Mouse (Mus musculus) embryonic facial prominence, embryonic 14.5 days (tissue): ENCODE measurements around the gene Keg1. TPM values are rescaled to one million over a fixed set of nuclear protein-coding genes. Genes with fewer than 3 reads are reported as not detected.

Source experiments
- polyA plus RNA-seq: library from polyadenylated mRNA; unstranded; fragments of >200 nt; fragmentation: Nextera tagmentation; extraction: Ambion mirVana; gene quantifications from 2 replicates; pipeline ENCODE4 v1.2.1, GENCODE M21; 2014

Gene Keg1
- polyA plus RNA-seq, 1 experiment from 2014 or later, result not detected

Other genes starting within 250 kb of the Keg1 start
- gene Mpeg1, start 235.0 kb upstream of the Keg1 start, polyA plus RNA-seq, result 0.93 and 1.2 TPM in 2 replicates
- 11.9 and 14.5 TPM in 2 replicates for gene Dtx4, start 194.3 kb upstream of the Keg1 start, polyA plus RNA-seq
- gene Fam111a, start 150.0 kb upstream of the Keg1 start, polyA plus RNA-seq, result 28.3 and 28.9 TPM in 2 replicates
- 0.07 and 0.18 TPM in 2 replicates for gene Gm4952, start 95.8 kb upstream of the Keg1 start, polyA plus RNA-seq
- gene Glyat, start 62.5 kb upstream of the Keg1 start, polyA plus RNA-seq, result not detected in 2 replicates
- gene Olfr1442, start 25.3 kb upstream of the Keg1 start, polyA plus RNA-seq, result not detected in 2 replicates
- not detected in 2 replicates for gene Olfr1443, start 17.7 kb upstream of the Keg1 start, polyA plus RNA-seq
- 0.29 and 0.81 TPM in 2 replicates for gene Cntf, start 69.8 kb downstream of the Keg1 start, polyA plus RNA-seq
- 8.9 and 10.1 TPM in 2 replicates for gene Zfp91, start 100.3 kb downstream of the Keg1 start, polyA plus RNA-seq
- 4.2 and 4.6 TPM in 2 replicates for gene Lpxn, start 100.4 kb downstream of the Keg1 start, polyA plus RNA-seq
- not detected in 2 replicates for gene Gm5244, start 150.9 kb downstream of the Keg1 start, polyA plus RNA-seq
- not detected in 2 replicates for gene Olfr1444, start 161.5 kb downstream of the Keg1 start, polyA plus RNA-seq
- gene Olfr1445, start 188.1 kb downstream of the Keg1 start, polyA plus RNA-seq, result not detected in 2 replicates
- gene Olfr1446, start 197.7 kb downstream of the Keg1 start, polyA plus RNA-seq, result not detected in 2 replicates
- gene Olfr1447, start 208.0 kb downstream of the Keg1 start, polyA plus RNA-seq, result not detected in 2 replicates
- gene Olfr1448, start 228.6 kb downstream of the Keg1 start, polyA plus RNA-seq, result not detected in 2 replicates
- gene Olfr1449, start 235.1 kb downstream of the Keg1 start, polyA plus RNA-seq, result not detected in 2 replicates